Mouse (Mus musculus): ENCODE results near the gene B4galnt4.
A peak's percentile ranks its signal among the peaks of the same experiment; 100 is the strongest.

Gene B4galnt4

GRCm38 (mm10) chr7:141072017-141072745, 11.3 kb downstream of the B4galnt4 start:
- peak; percentile 48 for DNase-seq (ENCODE audit: low spot score)

GRCm38 (mm10) chr7:141073782-141074181, 12.9 kb downstream of the B4galnt4 start:
- DNase-seq (ENCODE audit: low spot score): no peak

GRCm38 (mm10) chr7:141077841-141078240, 16.9 kb downstream of the B4galnt4 start, which contains the start of gene Pkp3:
TSS of gene Pkp3 (plus strand) at chr7:141078218.
- no peak for DNase-seq (ENCODE audit: low spot score)

DNA sequence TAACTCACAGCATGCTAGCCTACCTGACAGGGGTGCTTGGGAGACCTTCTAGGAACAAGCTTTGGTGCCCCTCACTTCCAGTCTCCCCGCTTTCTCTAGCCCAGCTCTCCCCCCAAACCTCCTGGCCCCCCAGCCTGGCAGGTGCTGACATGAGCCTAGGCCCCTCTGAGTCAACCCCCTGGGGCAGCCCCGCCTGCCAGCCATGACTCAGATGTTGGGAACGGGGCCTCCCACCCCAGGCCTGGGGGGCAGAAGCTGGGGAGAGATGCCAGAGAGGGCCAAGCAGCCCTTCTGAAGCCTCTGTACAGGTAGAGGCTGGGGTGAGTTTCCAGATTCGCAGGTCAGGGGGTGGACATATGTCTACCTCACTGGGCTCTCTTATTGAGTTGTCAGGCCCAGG, 18.0 kb downstream of the B4galnt4 start:
- peak; percentile 74 for DNase-seq (ENCODE audit: low spot score)

- peak; percentile 74 for DNase-seq (ENCODE audit: low spot score)
Observed at GRCm38 (mm10) chr7:141079481-141080449, 18.9 kb downstream of the B4galnt4 start.

GRCm38 (mm10) chr7:141087894-141088293, 27.0 kb downstream of the B4galnt4 start:
- DNase-seq (ENCODE audit: low spot score): no peak

DNA sequence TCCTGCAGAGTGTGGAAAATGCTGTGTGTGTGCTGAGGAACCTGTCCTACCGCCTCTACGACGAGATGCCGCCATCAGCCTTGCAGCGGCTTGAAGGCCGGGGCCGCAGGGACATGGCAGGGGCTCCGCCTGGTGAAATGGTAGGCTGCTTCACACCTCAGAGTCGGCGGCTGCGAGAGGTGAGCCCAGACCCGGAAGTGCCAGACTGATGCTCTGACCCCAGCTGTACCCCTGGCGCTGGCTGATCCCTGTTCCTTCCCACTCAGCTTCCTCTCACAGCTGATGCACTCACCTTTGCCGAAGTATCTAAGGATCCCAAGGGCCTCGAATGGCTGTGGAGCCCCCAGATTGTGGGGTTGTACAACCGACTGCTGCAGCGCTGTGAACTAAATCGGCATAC, 27.6 kb downstream of the B4galnt4 start:
- no peak for DNase-seq (ENCODE audit: low spot score)

DNA sequence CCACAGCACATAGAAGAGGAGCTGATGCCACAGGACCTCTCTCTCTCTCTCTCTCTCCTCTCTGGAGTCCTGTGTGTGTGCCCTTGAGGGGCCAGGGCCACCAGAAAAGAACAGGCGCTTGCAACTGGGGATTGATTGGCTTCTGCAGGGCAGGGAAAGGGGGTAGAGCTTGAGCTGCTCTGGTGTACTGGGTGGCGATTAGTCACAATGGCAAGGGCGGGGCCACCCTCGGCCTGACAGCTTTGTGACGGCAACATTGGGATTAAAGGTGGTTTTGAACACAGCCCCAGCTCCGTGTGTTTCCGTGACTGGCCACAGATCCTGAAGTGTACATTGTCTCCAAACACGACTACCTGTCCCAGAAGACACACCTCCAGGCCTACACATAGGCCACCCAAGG, 29.3 kb downstream of the B4galnt4 start:
- no peak for DNase-seq (ENCODE audit: low spot score)

- DNase-seq (ENCODE audit: low spot score): peak; percentile 88
Observed at GRCm38 (mm10) chr7:141092051-141092735, 31.3 kb downstream of the B4galnt4 start.

DNA sequence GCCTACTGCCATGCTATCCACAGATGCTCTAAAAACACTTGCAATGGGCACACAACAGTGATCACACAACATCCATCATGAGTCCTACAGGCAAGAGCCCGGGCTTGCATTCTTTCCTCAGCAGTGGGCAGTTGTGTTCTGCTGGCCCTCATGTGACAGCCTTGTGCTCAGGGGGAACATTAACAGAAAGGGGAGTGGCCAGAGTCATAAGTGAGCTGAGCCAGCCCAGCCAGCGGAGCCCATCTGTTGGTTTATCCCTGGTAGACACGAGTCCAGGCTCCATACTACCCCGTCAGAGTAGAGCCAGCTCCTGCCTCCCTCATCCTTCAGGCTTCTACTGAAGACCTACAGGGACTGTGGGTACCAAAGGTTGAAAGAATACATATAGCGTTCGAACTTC, 33.0 kb downstream of the B4galnt4 start:
- no peak for DNase-seq (ENCODE audit: low spot score)

DNA sequence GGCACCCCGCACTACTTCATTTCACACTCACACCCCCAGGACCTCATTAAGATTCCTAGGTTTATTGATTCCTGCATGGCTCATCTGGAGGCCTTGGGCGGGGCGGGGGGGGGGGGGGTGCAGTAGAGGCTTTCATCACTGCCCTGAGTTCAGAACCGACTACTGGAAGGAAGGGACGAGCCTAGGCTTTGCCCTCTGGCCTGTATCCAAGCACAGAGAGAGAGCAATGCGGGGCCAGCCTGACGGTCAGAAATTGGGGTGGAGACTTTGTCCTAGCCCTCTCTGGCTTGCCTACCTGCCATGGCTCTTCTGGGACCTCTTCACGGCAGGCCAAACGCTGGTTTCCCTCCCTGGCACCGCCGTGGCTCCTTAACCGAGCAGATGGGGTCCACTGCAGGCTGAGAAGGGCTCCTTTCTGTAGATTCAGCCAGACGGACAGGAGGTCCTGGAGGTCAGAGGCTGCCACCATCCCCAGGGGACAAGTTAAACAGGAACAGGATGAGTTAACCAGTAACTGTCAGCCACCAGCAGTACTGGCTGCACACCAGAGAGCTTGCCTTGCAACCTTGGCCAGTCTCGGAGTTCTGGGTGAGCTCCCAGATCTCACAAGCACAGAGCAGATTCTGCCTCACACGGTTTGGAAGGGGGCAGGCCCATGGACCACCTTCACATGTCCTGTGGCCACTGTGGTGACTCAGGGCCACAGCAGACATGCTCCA, 33.7 kb downstream of the B4galnt4 start:
- DNase-seq (ENCODE audit: low spot score): no peak

DNA sequence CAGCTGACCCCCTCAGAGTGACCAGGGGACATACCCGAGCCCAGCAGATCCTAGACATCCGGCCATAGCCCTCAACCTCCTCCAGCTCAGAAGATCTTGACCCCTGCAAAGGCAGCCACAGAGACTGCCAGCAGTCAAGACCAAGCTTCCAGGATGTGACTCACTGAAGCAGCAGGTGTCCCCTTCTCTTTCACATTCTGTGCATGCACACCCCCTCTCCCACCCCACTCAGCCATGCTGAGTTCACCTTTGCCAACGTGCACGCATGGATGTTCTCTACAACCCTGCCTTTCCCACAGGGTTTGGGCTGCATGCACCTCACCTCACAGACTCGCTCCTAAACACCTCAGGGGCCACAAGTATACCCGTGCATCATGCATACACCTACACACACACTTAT, 35.1 kb downstream of the B4galnt4 start:
- no peak for DNase-seq (ENCODE audit: low spot score)

- DNase-seq (ENCODE audit: low spot score): no peak
Observed at GRCm38 (mm10) chr7:141096649-141097056, 35.7 kb downstream of the B4galnt4 start.

DNA sequence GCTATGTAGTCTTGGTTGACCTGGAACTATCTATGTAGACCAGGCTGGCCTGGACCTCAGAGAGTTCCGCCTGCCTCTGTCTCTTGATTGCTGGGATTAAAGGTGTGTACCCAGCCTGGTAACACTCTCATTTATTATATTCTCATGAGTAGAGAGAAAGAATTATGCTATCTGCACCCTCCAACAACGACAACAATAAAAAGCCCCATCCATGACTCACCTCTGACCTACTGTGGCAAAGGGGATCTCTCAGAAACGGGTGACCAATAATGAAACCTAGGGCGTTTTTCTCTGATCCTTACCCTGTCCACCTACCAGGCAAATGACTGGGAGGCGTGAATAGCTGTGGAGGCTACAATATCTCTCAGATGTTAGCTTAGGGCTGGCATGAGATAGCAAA, 36.3 kb downstream of the B4galnt4 start:
- DNase-seq (ENCODE audit: low spot score): no peak

DNA sequence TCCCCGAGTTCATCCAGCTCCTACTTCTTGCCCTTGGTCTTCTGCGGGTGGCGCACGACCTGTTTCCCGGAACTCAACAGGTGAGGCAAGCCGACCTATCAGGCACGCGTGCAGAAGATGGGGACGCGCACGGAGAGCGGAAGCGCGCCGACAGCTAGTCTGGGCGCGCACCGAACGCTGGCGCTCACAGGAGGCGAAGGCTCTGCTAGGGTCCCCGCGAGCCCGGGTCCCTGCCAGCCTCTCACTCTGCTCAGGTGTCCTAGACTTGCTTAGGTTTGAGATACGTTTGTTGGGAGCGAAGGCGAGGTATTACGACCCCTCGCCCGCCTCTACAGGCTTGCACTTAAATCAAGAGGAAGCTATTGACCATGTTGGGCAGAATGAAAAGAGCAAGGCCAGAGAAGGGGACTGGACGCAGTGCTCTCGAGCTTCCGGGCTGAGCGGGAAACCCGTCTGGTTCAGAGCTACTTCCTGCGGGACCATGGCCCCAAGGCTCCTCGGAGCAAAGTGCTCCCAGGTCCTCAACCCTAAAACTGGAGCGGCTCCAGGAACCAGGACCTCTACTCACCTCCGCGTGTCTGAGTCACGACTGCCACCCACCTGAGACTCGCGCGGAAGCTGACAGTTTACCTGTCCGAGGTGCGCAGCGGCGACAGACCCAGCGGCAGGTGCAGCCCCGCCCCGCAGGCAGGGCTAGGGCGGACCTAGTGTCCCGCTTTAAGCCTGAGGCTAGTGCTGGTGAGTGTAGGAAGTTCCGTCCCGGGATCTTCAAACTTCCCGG, 39.2 kb downstream of the B4galnt4 start, which contains the start of gene Sigirr:
TSS of gene Sigirr (minus strand) at position 662 of the 781 bp plus-strand sequence.
- peak; percentile 66 for DNase-seq (ENCODE audit: low spot score)

DNA sequence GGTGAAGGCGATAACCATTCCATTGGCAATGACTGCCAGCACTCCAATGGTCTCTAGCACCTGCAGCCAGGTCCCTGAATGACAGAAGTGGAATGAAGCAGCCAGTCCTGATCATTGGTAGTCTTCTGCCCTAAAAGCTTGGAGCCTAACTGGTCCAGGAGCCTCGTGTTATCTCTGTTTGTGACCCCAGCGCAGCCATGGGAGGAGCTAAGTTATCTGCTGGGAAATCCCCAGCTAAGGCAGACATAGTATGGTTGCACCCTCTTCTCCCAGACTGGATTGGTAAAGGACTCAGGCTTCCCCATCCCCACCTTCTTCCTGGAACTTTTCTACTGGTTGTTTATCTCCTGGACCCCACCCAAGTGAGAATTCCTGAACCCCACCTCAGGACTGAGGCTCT, 42.3 kb downstream of the B4galnt4 start:
- DNase-seq (ENCODE audit: low spot score): no peak

DNA sequence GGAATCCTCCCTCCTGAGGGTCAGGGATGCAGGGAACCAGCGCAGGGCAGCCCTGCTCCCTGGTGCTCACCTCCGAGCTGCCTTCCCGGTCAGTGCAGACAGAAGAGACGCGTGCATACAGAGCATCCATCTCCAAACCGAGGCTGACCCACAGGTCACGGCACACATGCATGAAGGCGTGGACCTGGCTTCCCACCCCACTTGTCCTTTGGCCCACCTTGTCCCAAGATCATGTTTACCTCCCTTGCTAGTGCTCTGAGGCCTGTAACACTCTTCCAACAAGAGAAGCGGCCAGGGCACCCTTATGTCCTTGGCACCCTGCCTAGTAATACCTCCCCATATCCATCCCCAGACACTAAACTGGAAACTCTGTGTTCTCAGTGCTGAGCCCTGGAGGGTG, 55.0 kb downstream of the B4galnt4 start:
- no peak for DNase-seq (ENCODE audit: low spot score)

- peak; percentile 50 for DNase-seq (ENCODE audit: low spot score)
Observed at GRCm38 (mm10) chr7:141117636-141118035, 56.7 kb downstream of the B4galnt4 start, which contains the start of gene Ano9. TSS of gene Ano9 (minus strand) at chr7:141117806.

DNA sequence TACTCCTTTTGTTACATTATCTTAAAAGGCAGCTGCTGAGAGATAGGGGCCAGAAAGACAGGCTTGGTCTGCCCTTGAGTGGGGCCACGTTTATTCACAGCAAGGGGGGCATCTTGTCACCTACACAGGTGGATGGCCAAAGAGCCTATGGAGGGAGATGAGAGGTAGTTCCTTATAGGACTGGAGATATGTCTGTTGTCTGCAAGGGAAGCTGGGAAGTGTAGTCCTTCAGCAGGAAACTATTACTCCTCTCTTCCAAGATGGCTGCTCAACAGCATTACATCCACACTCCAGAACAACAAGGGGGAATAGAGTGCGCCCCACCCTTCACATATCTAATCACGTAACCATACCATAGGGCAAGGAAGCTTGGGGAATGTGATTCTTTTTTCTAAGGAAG, 58.6 kb downstream of the B4galnt4 start:
- no peak for DNase-seq (ENCODE audit: low spot score)

GRCm38 (mm10) chr7:141120605-141121004, 59.7 kb downstream of the B4galnt4 start:
- DNase-seq (ENCODE audit: low spot score): no peak

DNA sequence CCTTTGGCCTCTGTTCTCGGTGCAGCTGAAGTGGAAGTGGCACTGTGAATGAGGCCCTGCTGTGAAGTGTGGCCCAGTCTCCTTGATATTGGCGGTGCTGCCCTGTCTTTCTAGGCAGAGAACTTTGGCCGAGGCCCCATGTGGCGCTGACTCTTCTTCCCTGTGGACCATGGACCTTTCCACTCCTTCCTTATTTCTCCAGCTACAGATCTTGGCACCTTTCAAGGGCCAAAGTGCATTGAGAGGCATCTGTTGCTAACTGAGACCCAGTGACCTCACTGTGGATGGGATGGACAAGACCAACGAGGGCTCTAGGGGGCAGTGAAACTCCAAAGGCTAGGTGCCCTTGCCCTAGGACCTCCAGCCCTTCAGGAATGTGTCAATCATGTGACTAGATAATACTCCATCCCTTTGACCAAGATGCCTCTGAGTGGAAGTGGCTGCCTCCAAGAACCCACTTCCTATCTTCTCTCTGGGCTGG, 60.2 kb downstream of the B4galnt4 start:
- DNase-seq (ENCODE audit: low spot score): no peak

Measured in urinary bladder, postnatal 14 days (tissue).